Mouse (Mus musculus): ENCODE results near the gene C130032M10Rik. TPM values are rescaled to one million over a fixed set of nuclear protein-coding genes. Genes with fewer than 3 reads are reported as not detected.
"Not testable (repeated sequence)": the region's sequence is repeated elsewhere in the genome, so short reads cannot be mapped to it uniquely, and the experiment has no call there.

The C130032M10Rik gene
- polyA plus RNA-seq, 1 experiment from 2014 or later, result 0.60 TPM

DNA sequence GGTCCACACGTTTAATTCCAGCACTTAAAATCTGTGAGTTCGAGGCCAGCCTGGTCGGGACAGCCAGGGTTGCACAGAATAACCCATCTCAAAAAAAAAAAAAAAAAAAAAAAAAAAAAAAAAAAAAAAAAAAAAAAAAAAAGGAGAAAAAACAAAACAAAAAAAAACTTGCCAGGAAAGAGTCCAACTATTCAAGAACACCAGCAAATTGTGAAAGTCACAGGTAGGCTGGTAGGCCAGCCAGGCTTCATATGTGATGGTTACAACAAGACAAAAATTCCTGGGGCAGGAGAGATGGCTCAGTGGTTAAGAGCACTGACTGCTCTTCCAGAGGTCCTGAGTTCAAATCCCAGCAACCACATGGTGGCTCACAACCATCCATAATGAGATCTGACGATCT, 5.0 kb downstream of the C130032M10Rik start:
- not testable (repeated sequence) for H3K4me2 ChIP-seq (replicated peaks); H3K27ac ChIP-seq; H3K4me3 ChIP-seq; H3K9ac ChIP-seq; ATAC-seq (ENCODE audit: insufficient number of reproducible peaks, insufficient read depth, low FRiP score, low TSS enrichment); H3K4me1 ChIP-seq; H3K9me3 ChIP-seq; H3K27me3 ChIP-seq; H3K36me3 ChIP-seq
- 73% methylated on average over 4 of the region's 4 CpGs for WGBS

DNA sequence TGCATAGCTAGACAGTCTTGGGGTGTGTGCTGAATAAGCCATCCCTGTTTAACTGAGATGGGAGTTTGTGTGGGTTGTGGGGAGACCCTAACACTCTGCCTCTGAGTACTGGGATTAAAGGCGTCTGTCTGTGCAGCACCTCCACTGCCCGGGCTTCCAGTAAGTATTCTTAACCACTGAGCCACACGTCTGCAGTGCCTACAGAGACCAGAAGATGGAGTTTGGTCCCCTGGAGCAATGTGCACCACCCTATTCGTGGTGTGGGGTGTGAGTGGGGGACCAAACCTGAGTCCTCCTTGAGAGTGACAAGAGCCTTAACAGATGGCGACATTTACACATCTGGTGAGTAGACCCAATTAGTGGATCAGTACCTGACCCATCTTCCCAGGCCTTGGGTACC, 6.5 kb downstream of the C130032M10Rik start:
- peaks cover 16% of the 10 kb centered on the region for H3K4me1 ChIP-seq
- H3K4me2 ChIP-seq (replicated peaks), result no peak overlapping the region
- 64% methylated on average over 5 of the region's 5 CpGs for WGBS
- H3K27ac ChIP-seq, result no peak overlapping the region
- H3K9me3 ChIP-seq, result no peaks in the 10 kb centered on the region
- H3K36me3 ChIP-seq, result no peaks in the 10 kb centered on the region
- H3K4me3 ChIP-seq, result no peak overlapping the region
- ATAC-seq (ENCODE audit: insufficient number of reproducible peaks, insufficient read depth, low FRiP score, low TSS enrichment), result no peak
- no peak overlapping the region for H3K9ac ChIP-seq
- H3K27me3 ChIP-seq, result no peaks in the 10 kb centered on the region

DNA sequence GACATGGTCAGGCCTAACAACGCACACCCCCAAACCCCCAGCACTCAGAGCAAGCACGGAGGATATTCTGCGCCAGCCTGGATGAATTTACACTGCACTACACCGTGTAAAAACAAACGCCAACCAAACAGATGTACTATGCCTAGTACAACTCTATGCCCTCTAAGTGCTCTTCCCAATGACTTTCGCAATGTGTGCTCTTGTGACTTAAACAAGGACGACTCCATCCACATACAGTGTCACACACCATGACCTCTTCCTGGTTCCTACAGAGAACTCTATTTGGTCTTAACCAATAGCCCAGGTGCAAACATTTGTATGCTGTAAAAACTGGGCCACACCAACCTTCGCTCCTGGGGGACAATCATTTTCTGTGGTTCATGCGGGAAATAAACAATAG, 7.0 kb downstream of the C130032M10Rik start:
- Histone ChIP-seq H3K27me3 (no peaks in the 10 kb centered on the region), H3K9me3 (no peaks in the 10 kb centered on the region), H3K9ac (no peak overlapping the region), H3K4me2 (replicated peaks) (no peak overlapping the region), H3K4me3 (no peak overlapping the region), H3K4me1 (peaks cover 18% of the 10 kb centered on the region), H3K27ac (no peak overlapping the region), H3K36me3 (no peaks in the 10 kb centered on the region)
- ATAC-seq (ENCODE audit: insufficient number of reproducible peaks, insufficient read depth, low FRiP score, low TSS enrichment), result no peak
- WGBS, result 88% methylated on average over 9 of the region's 9 CpGs

DNA sequence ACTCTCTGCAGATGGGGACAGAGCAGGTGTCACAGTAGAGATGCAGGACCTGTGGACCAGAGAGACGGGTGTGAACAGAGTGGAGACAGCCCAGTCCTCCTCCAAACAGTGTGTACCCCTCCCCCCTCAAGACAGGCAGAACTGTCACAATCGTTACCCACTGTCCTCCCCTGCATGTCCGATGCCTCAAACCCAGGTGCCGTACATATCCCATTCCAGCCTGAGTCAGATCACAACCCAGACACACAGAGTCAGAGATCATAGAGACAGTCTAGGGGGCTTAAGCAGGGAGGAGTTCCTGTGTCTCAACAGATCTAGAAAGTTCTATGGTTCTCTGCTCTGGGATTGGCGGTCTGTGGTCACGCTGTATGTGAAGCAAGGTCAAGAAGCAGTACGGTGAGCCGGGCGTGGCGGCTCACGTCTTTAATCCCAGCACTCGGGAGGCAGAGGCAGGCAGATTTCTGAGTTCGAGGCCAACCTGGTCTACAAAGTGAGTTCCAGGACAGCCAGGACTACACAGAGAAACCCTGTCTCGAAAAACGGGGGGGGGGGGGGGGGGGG, 9.7 kb downstream of the C130032M10Rik start:
- Histone ChIP-seq H3K27me3 (no peaks in the 10 kb centered on the region), H3K9ac (no peak overlapping the region), H3K4me1 (peaks cover 29% of the 10 kb centered on the region), H3K27ac (no peak overlapping the region), H3K36me3 (no peaks in the 10 kb centered on the region), H3K9me3 (no peaks in the 10 kb centered on the region), H3K4me3 (no peak overlapping the region), H3K4me2 (replicated peaks) (no peak overlapping the region)
- 96% methylated on average over 13 of the region's 15 CpGs for WGBS
- no peak for ATAC-seq (ENCODE audit: insufficient number of reproducible peaks, insufficient read depth, low FRiP score, low TSS enrichment)

DNA sequence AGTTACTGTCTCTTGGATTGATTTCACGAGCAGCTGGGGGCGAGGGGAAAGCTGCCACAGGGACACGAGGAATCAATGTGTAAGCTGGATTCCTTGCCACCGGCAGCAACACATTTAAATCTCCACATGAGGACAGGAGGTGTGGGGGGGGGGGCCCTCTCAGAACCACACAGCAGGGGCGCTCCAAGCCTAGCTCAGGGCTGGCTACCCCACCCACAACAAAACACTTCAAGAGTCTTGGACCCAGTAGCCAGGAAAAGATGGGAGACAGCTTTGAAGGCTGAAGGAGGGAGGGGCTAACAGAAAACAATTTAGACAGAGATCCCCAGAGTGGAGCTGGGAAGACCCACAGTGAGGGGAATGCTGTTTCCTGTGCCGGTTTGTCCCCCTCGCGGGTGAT, 10.4 kb downstream of the C130032M10Rik start:
- Histone ChIP-seq H3K27me3 (no peaks in the 10 kb centered on the region), H3K9me3 (no peaks in the 10 kb centered on the region), H3K4me3 (no peak overlapping the region), H3K9ac (no peak overlapping the region), H3K36me3 (no peaks in the 10 kb centered on the region), H3K4me1 (peaks cover 35% of the 10 kb centered on the region), H3K27ac (peak overlapping the region; percentile 38; the same call in 1 of the 2 replicates), H3K4me2 (replicated peaks) (peak overlapping the region; percentile 29)
- ATAC-seq (ENCODE audit: insufficient number of reproducible peaks, insufficient read depth, low FRiP score, low TSS enrichment), result no peak
- WGBS, result 5% methylated on average over 8 of the region's 8 CpGs

DNA sequence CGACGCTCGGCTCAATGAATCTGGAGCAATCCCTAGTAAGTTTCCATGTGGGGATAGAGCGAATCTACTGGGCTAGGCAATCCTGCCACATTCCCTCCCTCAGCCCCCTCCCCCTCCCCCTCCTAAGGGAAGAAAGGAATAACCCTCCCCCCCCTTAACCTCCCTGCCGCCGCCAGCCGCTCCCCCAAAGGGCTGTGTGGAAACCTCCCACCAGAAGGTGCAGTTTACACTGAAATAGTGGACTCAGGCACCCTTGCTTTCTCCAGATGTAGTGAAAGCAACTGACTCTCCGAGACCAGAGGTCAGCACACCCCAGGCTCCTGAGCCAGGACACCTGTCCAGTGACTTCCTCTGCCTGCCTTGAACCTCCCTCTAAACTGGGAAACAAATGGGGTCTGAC, 11.1 kb downstream of the C130032M10Rik start:
- 4% methylated on average over 8 of the region's 8 CpGs for WGBS
- H3K4me2 ChIP-seq (replicated peaks), result peak overlapping the region; percentile 33
- H3K4me1 ChIP-seq, result peaks cover 42% of the 10 kb centered on the region
- no peaks in the 10 kb centered on the region for H3K27me3 ChIP-seq
- no peaks in the 10 kb centered on the region for H3K9me3 ChIP-seq
- H3K9ac ChIP-seq, result no peak overlapping the region
- H3K27ac ChIP-seq, result 0 out of 2 replicates have a peak overlapping the region, but pooled peaks have one; percentile 2
- peak; percentile 35; the same call in 1 of the 2 replicates for ATAC-seq (ENCODE audit: insufficient number of reproducible peaks, insufficient read depth, low FRiP score, low TSS enrichment)
- H3K4me3 ChIP-seq, result 0 out of 2 replicates have a peak overlapping the region, but pooled peaks have one; percentile 23
- no peaks in the 10 kb centered on the region for H3K36me3 ChIP-seq

DNA sequence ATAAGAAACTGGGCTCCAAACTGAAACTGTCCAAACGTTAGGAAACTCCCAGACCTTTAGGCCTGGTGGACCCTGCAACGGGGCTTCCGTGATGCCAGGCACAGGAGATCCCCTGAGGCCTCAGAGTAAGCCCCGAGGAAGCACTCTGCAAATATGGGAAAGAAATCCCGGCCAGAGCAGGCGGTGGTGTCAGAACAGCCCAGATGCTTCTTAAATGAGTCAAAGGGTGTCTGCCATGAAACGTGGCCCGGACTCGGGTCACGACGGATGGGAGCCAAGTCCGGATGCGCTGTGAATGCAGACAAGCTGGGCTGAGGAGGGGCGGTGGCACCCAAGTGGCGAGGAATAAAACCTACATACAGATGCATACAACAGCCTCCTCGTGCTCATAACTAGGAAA, 11.6 kb downstream of the C130032M10Rik start:
- Histone ChIP-seq H3K4me3 (peak overlapping the region; percentile 23), H3K9ac (no peak overlapping the region), H3K9me3 (no peaks in the 10 kb centered on the region), H3K4me1 (peaks cover 44% of the 10 kb centered on the region), H3K27ac (0 out of 2 replicates have a peak overlapping the region, but pooled peaks have one; percentile 2), H3K36me3 (no peaks in the 10 kb centered on the region), H3K27me3 (no peaks in the 10 kb centered on the region), H3K4me2 (replicated peaks) (peak overlapping the region; percentile 33)
- ATAC-seq (ENCODE audit: insufficient number of reproducible peaks, insufficient read depth, low FRiP score, low TSS enrichment), result peak; percentile 6; the same call in 1 of the 2 replicates
- WGBS, result 3% methylated on average over 16 of the region's 16 CpGs

DNA sequence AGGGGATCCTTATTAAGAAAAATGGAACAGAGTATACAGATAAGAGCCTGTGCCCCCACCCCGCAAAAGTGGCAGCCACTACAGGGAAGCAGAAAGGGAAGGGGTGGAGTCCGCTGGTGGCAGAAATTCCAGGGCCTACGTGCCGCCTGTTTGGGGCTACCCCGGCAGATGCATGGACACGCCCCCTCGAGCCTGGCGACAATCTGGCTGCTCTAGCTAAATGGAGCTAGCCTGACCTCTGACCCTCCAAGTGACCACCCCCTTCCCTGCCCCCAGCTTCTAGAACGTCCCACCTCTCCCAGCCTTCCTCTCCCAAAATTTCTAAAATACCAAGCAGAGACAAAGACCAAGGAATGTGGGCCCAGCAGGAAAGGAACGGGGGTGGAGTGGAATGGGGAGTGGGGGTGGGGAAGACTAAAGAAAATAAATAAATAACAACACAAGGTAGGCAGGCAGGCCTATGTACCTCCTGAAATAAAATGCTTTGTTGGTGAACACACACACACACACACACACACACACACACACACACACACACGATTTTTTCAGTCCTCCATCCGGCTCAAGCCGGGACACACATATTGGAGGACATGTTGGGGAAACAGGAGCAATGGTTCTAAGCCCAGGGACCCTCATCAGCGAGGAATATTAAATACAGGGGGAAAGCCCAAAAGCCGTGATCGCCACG, 12.6 kb downstream of the C130032M10Rik start:
- no peaks in the 10 kb centered on the region for H3K36me3 ChIP-seq
- peak overlapping the region; percentile 32 for H3K4me2 ChIP-seq (replicated peaks)
- H3K9me3 ChIP-seq, result no peaks in the 10 kb centered on the region
- peaks cover 44% of the 10 kb centered on the region for H3K4me1 ChIP-seq
- H3K4me3 ChIP-seq, result no peak overlapping the region
- H3K27ac ChIP-seq, result peak overlapping the region; percentile 50; the same call in 1 of the 2 replicates
- no peaks in the 10 kb centered on the region for H3K27me3 ChIP-seq
- ATAC-seq (ENCODE audit: insufficient number of reproducible peaks, insufficient read depth, low FRiP score, low TSS enrichment), result peak; percentile 31; the same call in 1 of the 2 replicates
- no peak overlapping the region for H3K9ac ChIP-seq
- 9% methylated on average over 17 of the region's 17 CpGs for WGBS

DNA sequence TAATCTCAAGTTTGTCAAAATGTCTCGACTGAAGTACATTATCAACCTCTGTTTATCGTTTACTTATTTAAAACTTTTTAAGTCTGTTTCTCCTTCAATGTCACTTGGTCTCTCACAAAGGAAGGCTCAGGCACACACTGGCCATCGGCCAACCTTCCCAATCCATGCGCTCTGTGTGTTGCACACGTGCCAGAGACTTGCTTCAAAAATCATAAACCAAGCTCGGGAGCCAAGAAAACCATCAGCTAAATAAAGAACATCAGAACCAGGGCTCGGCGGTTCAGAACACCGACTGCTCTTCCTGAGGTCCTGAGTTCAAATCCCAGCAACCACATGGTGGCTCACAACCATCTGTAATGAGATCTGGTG, 13.2 kb downstream of the C130032M10Rik start:
- no peaks in the 10 kb centered on the region for H3K36me3 ChIP-seq
- no peak for ATAC-seq (ENCODE audit: insufficient number of reproducible peaks, insufficient read depth, low FRiP score, low TSS enrichment)
- no peaks in the 10 kb centered on the region for H3K9me3 ChIP-seq
- H3K27me3 ChIP-seq, result no peaks in the 10 kb centered on the region
- 40% methylated on average over 9 of the region's 9 CpGs for WGBS
- no peak overlapping the region for H3K9ac ChIP-seq
- peak overlapping the region; percentile 50; the same call in 1 of the 2 replicates for H3K27ac ChIP-seq
- H3K4me1 ChIP-seq, result peaks cover 44% of the 10 kb centered on the region
- no peak overlapping the region for H3K4me3 ChIP-seq
- H3K4me2 ChIP-seq (replicated peaks), result no peak overlapping the region

DNA sequence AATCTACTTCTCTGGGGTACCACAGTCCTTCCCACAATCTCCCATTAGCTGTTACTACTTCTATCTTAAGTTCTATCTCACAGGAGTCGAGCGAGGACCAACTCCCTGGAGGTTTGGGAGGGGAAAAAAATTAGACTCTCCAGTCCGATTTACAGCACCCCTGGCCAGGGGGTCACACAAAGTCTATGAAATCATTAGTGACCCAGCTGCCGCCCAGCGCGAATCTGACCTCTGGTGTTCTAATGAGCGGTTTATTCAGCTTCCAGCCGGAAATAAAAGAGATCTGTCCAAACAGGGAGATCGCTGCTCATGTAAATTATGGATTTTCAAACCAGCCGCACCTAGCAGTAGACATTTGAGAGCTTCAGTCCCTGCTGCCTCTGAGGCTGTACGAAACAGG, 15.8 kb downstream of the C130032M10Rik start:
- Histone ChIP-seq H3K36me3 (no peaks in the 10 kb centered on the region), H3K4me1 (peaks cover 35% of the 10 kb centered on the region), H3K27me3 (no peaks in the 10 kb centered on the region), H3K4me3 (no peak overlapping the region), H3K27ac (no peak overlapping the region), H3K9ac (no peak overlapping the region), H3K9me3 (no peaks in the 10 kb centered on the region), H3K4me2 (replicated peaks) (peak overlapping the region; percentile 17; the same call in 1 of the 2 replicates)
- ATAC-seq (ENCODE audit: insufficient number of reproducible peaks, insufficient read depth, low FRiP score, low TSS enrichment), result no peak
- 14% methylated on average over 11 of the region's 11 CpGs for WGBS

DNA sequence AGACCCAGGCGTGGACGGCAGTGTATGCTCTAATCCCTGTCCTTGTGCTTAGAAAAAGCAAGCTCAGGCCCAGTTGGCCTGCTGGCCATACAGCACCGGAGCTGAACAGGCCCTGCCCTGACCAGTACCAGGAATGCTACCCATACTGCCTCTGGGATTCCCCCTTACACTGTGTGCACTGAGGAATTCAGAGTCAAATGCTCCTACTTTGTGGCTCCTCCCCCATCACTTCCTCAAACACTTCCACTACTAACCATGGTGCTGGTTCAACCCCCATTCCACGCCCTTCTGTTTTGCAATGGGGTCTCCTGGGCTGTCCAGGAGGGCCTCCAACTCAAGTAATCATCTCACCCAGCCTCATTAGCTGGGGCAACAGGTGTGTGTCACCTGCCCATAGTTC, 18.4 kb downstream of the C130032M10Rik start:
- no peak overlapping the region for H3K27ac ChIP-seq
- 66% methylated on average over 4 of the region's 4 CpGs for WGBS
- no peak overlapping the region for H3K4me2 ChIP-seq (replicated peaks)
- H3K9ac ChIP-seq, result no peak overlapping the region
- no peak overlapping the region for H3K4me3 ChIP-seq
- no peaks in the 10 kb centered on the region for H3K9me3 ChIP-seq
- no peaks in the 10 kb centered on the region for H3K27me3 ChIP-seq
- H3K36me3 ChIP-seq, result no peaks in the 10 kb centered on the region
- 0 out of 2 replicates have a peak, but pooled peaks have one; percentile 57 for ATAC-seq (ENCODE audit: insufficient number of reproducible peaks, insufficient read depth, low FRiP score, low TSS enrichment)
- peaks cover 24% of the 10 kb centered on the region for H3K4me1 ChIP-seq

Data from embryonic facial prominence, embryonic 12.5 days (tissue).